ENCODE assay signal across 21 mouse cellular contexts in the genomic region with DNA sequence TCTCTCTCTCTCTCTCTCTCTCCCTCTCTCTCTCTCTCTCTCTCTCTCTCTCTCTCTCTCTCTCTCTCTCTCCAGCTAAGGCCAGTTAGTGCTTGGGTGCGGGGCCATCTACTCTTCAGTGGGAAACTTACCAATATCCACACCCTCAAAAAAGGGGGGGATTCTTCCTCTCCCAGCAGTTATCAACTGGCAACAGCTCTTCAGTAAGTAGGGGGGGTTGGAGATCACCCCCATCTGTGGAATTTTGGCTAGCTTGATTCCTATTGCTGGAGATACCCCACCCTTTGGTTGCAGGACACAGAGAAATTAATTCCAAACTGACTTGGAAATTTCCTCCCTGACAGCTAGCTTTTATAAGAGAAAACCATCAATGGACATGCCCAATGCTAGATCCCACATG.
"Had no signal": no experiment of that assay in that cellular context is flagged by ENCODE, and none has a peak within 500 bp of the region (broad histone marks: within the 10 kb centered on the region; RNA-seq: fewer than 3 reads in every experiment).

No protein-coding gene starts in this region.

- H3K4me3 ChIP-seq: gastrocnemius, adult 2 months; heart, embryonic 12.5 days; hindbrain, embryonic 10.5 days; hindbrain, embryonic 12.5 days; layer of hippocampus, adult 2 months; left cerebral cortex, adult 2 months; limb, embryonic 10.5 days; limb, embryonic 12.5 days had no signal

- H3K4me1 ChIP-seq: hindbrain, embryonic 10.5 days; limb, embryonic 10.5 days had no signal

- H3K9me3 ChIP-seq: hindbrain, embryonic 10.5 days; hindbrain, embryonic 12.5 days; limb, embryonic 10.5 days had no signal

- H3K4me2 ChIP-seq: heart, embryonic 12.5 days; hindbrain, embryonic 12.5 days; hindbrain, embryonic 14.5 days; limb, embryonic 12.5 days had no signal

- H3K36me3 ChIP-seq: heart, embryonic 12.5 days; hindbrain, embryonic 10.5 days; hindbrain, embryonic 12.5 days; limb, embryonic 10.5 days; limb, embryonic 12.5 days had no signal

- DNase-seq: gastrocnemius, adult 2 months; gastrocnemius, postnatal 10 days; gastrocnemius, postnatal 25 days; heart, adult 18-20 months; heart, postnatal 10 days; heart, postnatal 4 days; kidney, adult 18-20 months; kidney, adult 8-10 months; kidney, postnatal 10 days; kidney, postnatal 25 days had no signal

- ATAC-seq: hindbrain, embryonic 16.5 days; inflammation-experienced regulatory T-cells, adult 6 months; intestine, postnatal 0 days had no signal

- H3K27me3 ChIP-seq: heart, embryonic 12.5 days; hindbrain, embryonic 12.5 days; limb, embryonic 12.5 days had no signal

- H3K9ac ChIP-seq: heart, embryonic 12.5 days; hindbrain, embryonic 12.5 days; hindbrain, embryonic 14.5 days; limb, embryonic 12.5 days had no signal

- H3K27ac ChIP-seq: gastrocnemius, adult 2 months; hindbrain, embryonic 10.5 days; hindbrain, embryonic 12.5 days; hindbrain, embryonic 14.5 days; layer of hippocampus, adult 2 months; left cerebral cortex, adult 2 months; limb, embryonic 10.5 days; limb, embryonic 12.5 days had no signal
